Mouse (Mus musculus) layer of hippocampus, postnatal 25 days (tissue): Measurements from ENCODE around the gene Arhgap44. TPM values are rescaled to one million over a fixed set of nuclear protein-coding genes. Genes with fewer than 3 reads are reported as not detected.

Experiments used
- DNase-seq, 2 experiments: peaks; one replicate each; pipeline ENCODE4 v3.0.0; 2022; ENCODE audit warnings: mixed read lengths in 2 of 2, low spot score in 1 of 2; ENCODE audit errors: extremely low spot score in 1 of 2
- total RNA-seq, 2 experiments: library from RNA; stranded (reverse); gene quantifications; 2 replicates each; pipeline ENCODE4 v1.2.3; 2021

The Arhgap44 gene
- total RNA-seq, 2 experiments from 2014 or later: 118 to 123 TPM

DNA sequence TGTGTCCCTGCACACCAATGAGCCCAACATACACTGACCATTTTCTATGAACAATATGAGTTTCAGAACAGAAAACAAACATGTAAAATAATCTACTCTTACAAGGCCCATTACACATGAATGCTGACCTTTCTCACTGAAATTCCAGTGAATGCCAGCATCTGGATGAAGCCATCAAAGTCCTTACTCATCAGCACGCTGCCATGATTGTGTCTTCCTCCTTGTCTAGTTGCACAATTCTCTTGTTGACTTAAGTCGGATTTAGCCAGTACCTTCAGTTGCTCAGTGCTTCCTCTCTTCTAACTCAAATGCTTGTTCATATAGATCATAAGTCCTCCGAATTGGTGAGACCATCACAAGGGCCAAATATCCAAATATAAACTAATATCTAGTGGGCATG lies 23.7 kb downstream of the Arhgap44 start:
- DNase-seq: no peak

DNA sequence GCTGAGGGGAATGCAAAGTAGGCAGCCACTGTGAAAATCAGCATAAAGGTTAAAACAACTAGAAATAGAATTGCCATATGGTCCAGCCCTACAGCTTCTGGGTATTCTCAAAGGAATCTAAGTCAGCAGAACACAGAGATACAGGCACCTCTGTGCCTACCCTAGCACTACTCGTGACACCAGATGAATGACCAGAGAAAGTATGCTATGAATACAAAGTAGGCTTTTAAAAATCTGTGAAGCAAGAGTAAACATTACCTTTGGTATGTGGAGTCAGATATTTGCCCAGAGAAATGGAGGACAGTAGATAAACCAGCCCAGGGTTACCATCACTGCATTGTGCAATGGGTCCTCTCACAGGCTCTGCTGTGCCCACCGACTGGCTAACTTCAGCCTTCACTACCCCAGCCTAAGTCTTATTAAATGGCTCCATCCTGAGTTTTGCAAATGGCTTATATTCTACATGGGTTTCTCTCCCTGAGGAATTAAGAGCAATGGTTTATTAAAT lies 25.6 kb downstream of the Arhgap44 start:
- no peak for DNase-seq

DNA sequence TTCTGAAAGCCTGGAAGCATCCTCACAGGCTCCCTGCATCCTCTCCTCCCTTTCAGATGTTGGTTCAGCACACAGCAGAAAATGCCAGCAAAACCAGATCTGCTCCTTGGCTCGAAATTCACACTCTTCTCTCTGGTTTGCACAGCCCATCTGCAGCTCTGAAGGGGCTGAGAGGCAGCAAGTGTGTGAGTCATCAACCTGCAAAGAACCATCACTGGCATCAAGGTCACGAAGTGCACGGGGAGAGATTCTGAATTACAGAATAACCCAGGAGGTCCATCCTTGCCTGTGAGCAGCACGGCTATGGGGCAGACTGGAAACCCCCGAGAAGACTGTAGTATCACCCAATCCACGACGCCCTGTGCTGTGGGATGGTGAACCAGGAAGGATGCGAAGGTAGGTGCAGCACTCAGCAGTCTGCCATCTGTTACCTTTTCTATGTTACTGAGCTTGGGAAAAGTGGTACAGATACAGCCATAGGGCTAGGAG lies 27.5 kb downstream of the Arhgap44 start:
- no peak for DNase-seq

DNA sequence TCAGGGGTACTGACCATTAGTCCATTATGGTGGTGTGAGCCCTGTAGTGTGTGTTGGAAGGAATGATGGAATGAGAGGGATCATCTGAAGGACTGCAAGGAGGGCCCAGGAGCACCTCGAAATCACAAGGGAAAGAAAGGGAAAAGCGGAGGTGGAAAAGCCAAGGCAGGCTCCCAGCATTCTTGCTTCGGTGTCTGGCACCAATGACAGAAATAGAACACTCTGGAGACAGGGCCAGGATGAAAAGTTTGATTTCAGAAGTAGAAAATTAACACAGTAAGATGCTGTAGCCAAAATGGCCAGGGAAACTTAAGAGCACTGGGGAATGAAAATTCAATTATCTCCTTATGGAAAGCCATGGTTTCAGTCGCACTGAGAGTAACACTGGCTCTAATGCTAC lies 29.1 kb downstream of the Arhgap44 start:
- DNase-seq: no peak

DNA sequence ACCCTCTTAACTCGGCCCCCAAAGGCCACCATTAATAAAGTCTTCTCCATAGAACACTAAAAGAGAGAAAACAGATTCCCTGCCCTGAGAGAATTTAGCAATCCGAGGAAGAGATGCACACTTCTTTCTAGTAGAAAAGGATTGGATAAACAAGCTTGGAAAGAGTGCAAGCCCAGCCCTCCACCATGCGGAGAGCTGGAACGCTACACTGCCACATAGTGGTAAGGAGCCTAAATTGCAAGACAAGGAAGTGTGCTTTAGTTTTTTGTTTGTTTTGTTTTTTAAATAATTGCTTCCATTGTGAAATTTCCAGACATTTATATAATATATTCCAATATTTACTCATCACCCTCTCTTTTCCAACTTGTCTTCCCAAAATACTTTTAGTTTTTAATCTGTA lies 33.7 kb downstream of the Arhgap44 start:
- no peak for DNase-seq

DNA sequence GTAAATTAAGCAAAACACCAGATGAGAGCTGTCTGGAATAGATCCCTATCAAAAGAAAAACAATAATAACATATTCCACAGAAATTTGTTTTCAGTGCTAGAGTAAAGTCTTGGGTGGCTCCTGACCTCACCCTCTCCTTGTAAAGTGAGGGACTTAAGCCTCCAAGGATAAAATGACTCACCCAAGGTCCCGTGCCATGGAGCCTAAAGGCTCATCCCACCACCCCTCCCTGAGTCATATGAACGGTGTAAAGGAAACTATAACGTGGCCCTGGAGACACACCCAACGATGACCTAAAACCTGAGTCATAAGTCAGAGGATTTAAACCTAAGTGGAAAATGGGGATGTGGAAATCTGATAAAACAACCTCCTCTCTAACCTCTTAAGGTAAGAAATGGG lies 34.1 kb downstream of the Arhgap44 start:
- DNase-seq: no peak

DNA sequence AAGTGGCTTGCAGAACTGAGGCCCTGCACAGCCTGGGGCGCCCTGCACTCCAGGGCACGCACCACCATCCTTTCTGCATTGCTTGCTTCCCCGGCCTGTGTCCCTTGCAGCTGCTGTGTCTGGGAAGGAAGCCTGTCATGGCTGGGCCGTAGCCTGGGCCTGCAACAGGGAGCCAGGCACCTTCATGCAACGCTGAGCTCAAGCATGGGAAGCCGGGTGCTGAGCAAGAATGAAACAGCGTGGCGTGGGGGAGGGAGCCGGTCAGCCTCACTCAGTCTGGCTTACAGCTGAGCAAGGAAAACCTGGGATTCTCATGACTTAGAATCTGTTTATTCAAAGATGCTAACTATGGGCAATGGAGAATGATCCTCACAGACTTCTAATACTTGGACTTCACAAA lies 36.2 kb downstream of the Arhgap44 start:
- peak in 1 of 2 experiments; percentile 40 for DNase-seq

DNA sequence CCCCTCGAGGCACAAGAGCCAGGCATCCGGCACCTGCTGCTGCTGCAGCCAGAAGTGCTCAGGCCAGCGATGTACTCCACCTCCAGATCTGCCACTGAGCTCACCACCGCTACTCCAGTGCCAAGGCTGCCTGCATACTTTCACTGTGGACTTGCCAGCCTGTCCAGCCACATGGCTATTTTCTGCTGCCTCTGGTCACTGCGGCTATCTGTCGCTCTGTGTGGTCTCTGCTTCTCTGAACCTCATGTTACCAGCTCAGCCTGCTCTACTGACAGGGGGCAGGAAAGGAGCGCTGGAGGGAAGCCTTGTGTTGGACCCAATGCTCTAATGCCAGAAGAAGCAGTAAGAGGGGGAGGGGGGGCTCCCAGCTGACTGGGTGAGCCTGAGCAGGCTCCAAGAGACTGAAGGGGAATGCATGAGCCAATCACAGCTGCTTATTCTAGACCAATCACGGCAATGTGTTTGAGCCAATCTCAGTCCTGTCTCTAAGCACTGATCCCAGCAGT lies 37.8 kb downstream of the Arhgap44 start:
- no peak for DNase-seq

DNA sequence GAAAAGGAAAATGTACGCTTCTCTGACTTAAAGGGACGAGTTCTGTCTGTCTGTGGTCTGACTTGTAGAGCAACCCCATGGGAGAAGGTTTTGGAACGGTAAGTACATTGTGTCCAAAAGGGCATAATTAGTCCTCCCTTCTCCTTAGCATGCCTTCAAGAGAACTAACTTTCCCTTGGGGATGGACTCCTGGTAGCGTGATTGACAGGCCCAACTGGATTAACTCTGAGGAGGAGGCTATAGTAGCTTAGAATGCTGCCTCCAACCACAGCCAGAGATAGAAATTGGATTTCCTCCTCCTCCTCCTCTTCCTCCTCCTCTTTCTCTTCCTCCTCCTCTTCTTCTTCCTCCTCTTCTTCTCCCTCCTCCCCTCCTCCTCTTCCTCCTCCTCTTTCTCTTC lies 42.5 kb downstream of the Arhgap44 start:
- no peak for DNase-seq

DNA sequence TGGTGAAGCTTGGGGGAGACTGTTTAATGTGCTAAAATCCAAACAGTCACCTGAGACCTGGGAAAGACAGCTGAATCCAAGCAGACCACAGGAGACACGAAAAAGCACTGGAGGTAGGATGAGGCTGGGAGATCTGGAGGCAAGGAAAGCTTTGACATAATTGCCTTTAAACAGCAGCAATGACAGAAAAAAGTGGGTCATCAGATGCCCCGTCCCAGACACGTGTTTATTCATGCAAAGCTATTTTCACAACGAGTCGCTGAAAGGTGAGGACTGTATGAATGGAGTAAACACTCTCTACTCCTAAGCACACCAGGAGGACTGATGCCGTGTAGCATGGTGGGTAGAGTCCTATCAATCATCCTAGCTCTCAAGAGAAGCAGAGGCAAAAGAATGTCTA lies 47.0 kb downstream of the Arhgap44 start:
- DNase-seq: no peak

DNA sequence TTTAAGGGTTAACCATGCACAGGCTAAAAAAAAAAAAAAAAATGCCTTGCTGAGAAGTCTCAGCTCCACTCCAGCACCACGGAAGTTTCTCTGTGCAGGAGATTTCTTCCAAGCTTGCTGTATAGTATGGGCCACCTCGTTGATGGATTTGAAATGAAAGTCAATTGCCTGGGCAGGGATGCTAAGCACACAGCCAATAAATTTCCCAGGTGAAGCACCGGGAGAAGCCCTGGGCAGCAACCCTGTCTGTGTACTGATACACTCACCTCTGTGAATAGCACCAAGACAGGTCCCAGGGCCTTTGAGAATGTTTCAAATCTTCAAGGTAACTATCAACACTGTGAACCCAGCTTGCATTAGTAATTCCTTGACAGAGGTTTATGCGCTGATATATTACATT lies 50.7 kb downstream of the Arhgap44 start:
- DNase-seq: no peak

DNA sequence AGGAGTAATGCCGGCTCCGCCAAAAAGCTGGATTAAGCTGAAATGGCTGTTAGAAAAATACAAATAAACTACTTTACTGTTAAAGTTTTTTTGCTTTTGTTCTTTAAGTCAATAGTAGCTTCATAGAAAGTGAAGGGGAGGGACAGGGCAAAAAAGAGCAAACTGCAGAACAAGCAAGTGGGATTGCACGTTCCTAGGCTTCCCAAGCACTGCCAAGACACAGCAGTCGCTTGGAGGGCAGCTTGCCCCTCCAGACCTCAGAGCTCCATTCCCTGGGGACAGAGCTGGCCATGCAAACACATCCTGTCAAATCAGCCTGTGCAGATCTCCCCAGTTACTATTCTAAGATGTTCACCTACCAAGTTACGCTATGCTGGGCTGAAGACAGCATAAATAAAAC lies 51.1 kb downstream of the Arhgap44 start:
- DNase-seq: no peak

DNA sequence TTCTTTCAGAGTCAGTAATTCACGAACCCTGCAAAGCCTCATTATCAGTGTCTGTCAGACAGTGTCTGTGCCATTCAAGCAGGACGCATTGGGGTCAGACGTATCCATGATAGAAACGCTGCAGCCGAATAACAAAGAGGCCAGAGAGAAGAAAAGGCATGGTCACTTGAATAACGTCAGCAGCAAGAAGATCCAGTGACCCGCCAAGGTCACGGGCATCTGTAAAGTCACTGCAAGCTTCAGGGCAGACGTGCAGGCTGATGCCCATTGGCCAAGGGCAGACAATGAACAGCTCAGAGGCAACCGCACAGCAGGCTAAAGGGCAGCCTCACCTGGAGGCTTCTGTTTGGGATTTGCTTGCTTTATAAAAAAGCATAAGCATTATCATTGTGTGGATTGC lies 52.7 kb downstream of the Arhgap44 start:
- no peak for DNase-seq

DNA sequence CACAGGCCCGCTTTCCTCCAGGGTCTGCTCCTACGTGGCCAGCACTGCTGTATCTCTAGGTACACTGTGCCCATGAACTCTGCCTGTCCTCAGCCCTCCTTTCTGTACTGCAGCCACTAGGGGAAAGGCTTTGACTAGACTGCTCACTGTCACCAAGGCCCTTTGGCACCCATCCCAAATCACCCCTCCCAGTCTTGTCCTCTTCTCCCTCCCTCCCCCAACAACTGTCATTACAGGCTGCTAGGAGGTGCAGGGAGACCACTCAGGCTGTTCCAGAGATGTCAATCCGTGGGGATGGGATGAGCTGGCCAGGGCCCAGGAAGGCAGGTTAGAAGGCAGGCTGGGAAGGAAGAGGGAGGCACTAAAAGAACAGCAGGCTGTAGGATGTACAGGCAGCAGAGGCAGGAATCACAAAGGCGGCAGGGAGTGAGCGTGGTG lies 55.0 kb downstream of the Arhgap44 start:
- DNase-seq: no peak

DNA sequence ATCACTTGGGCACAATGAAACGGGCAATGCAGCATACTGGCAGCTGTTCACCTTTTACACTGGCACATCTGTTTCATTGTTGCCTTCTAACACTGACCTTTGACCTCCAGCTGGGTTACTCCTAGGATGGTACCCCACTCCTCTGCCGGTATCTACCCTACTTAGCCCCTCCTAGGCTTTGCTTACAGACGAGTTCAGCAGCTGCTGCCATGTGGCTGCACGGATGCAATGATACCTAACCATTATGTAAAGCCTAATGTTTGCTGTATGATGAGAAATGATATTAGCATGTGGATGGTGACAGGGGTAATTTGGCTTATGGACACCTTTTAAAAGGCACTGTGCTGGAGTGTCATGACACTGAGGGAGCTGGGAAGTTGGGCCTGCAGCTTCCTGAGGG lies 55.6 kb downstream of the Arhgap44 start:
- no peak for DNase-seq

DNA sequence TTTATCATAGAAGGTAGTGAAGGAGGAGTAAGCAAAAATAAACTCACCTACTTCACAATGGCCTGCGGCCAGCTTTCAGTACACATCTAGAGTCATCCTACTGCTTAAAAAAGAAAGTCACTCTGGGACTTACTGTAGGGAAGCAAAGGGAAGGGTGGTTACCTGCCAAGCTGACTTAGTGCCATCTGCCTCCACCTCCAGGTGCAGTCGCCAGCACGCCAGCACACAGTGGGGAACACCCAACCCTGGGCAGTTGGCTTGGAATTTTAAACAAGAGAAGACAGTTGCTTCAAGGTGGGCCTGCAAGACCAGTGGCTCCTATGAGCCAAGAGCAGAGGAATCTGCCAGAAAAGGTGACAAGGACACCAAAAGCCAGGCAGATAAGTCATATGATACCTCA lies 58.7 kb downstream of the Arhgap44 start:
- DNase-seq: no peak

DNA sequence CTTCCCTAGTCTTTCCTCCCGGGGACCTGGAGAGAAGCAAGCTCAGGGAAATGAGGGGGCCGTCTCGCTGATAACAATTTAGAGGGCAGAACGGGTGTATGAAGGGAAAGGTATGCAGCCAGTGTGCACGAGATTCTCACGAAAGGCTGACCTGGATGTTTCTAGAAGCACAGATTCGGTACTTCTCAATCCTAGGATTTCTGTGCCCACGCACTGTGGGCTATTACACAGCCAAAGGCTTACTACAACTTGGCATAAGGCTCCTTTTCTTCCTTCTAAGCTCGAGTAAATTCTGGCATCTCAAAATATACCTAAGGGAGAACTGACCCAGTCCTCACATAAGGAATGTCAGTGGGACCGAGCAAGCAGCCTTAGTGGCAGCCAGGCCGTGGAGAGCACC lies 61.6 kb downstream of the Arhgap44 start:
- DNase-seq: no peak

DNA sequence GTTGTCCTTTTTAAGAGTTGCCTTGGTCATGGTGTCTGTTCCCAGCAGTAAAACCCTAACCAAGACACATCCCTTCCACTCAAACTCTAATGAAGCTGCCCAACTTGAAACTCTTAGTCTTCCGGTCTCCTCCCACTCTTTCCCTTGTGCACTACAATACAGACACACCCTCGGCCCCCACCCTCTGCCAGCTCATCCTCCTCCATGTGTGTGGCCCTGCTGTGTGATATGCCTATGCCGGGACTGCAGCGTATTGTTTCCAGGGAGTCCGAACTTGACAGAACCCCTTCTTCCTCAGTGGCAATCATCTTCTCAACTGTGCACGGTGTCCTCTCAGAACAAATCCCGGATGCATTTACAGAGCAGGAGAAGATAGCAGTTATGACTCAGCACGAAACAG lies 62.7 kb downstream of the Arhgap44 start:
- DNase-seq: no peak

DNA sequence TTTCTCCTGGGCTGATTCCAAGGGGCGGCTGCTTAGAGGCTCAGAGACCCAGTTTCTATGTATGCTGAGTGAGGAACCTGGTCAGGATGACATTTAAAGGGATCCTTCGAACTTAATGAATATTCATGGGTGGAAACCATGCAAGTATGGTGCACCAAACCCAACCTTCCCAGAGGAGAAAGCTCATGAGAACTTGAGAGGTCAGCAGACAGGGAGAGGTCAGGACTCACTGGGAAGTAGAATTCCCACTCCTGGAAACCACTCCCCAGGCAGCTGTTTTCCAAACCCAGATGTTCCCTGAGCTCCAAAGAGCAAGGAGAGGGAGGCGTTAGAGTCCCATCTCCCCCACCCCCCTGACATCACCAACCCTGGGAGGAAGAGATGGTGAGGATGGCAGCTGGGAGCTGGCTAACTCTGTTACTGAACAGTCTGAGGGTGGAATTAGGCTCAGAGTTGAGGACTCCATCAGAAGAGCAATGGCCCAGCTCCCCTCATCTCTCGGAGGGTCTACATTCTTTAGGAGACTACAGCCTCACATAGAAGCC lies 65.2 kb downstream of the Arhgap44 start:
- no peak for DNase-seq

DNA sequence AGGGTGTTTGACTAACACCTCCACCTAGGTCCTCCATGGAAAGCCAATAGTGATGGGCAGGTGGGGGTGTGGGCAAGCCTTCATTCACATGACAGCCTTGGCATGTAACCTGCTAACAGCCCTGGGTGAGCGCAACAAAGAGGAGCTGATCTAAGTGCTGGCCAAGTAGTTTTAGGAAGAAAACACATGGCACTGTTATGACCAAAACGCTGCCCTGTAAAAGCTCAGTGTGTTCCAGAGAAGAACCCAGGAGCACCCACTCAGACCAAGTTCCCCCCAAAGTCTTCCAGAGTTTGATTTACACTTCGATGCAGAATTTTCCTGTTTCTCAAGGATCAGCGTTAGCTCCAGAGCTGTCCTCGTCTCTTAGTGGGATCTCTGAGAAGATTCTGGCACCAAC lies 65.9 kb downstream of the Arhgap44 start:
- no peak for DNase-seq

DNA sequence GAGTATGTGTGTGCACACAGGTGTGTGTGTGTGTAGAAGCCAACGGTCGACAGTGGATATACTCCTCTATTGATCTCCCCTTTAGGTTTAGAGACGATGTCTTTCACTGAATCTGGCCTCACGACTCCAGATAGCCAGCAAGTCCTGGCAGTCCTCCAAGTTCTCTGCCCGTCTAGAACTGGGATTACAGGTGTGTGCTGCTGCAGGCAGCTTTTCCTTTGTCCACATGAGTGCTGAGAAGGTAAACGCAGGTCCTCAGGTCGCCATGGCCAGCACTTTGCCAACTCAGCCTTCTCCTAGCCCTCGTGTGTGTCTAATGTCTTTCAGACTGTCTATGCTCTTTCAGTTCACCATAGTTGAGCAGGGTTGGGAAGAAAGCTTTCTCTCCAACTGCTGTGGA lies 69.9 kb downstream of the Arhgap44 start:
- no peak for DNase-seq

DNA sequence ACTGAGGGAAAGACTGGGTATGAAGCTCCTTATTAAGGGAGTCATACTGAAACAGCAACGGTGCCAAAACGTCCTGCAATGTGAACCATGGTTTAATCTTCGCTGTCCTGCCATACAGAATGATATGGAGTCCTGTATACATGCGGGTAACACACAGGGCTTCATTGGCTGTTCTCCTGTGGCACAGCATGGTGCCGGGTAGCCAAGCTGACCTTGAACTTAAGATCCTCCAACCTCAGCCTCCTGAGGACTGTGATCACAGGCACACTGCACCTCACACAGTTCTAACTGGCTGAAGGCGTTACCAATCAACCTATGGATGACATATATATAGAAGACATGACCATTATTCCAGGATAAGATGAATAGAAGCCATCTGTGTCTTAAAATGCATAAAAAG lies 72.4 kb downstream of the Arhgap44 start:
- no peak for DNase-seq

DNA sequence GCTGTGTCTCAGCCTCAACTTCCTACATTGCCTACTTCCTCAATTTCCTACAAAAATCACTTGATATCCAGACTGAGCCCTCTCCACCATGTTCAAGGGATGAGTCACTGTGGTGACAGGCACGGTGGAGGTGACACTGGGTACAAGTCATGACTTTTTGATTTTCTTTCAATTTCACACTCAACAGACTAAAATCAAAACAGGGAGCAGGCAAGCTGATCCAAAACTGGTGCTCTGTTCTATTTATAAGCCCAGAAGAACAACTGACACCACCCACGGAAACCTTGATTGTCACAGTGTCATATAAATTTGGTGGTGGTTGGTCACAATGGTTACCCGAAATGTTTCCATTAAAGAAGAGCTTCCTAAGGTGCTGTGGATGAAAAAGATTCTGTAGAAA lies 72.8 kb downstream of the Arhgap44 start:
- DNase-seq: no peak
